Mouse (Mus musculus): Measurements from ENCODE around the gene Ybx1. TPM values are rescaled to one million over a fixed set of nuclear protein-coding genes. Genes with fewer than 3 reads are reported as not detected.
A peak's percentile ranks its signal among the peaks of the same experiment; 100 is the strongest.

Gene Ybx1
- polyA plus RNA-seq, 1 experiment from 2014 or later, result 346 TPM

DNA sequence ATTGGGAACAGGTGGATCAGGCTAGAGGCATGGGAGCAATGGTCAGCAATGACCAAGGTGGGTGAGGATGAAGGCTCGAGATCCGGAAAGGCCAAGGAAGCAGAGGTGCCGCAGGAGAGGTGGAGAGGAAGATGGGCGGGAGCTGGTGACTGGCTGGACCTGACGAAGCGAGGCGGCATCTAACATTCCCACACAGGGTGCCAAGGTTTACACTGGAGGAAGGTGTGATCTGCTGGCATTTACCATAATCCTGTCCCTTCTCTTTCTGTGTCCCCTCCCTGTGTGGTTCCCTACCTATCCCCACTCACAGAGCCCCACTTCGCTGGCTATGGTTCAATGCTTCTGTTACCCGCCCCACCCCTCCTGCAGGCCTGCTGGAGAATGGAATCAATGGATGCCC is 48.4 kb downstream of the Ybx1 start:
- Histone ChIP-seq H3K4me3 (replicated peaks; ENCODE audit: low read length) (no peak overlapping the region), H3K4me2 (ENCODE audit: low read depth, low read length) (no peak overlapping the region), H3K9ac (ENCODE audit: low read length) (no peak overlapping the region), H3K27me3 (ENCODE audit: control insufficient read depth, insufficient read depth, low read length) (no peaks in the 10 kb centered on the region), H3K4me1 (ENCODE audit: control insufficient read depth, insufficient read depth, low read length) (peaks cover 6% of the 10 kb centered on the region), H3K9me3 (replicated peaks; ENCODE audit: control insufficient read depth, low read length) (no peaks in the 10 kb centered on the region), H3K36me3 (ENCODE audit: control insufficient read depth, insufficient read depth, low read length) (no peaks in the 10 kb centered on the region), H3K27ac (ENCODE audit: low read length) (no peak overlapping the region)
- ATAC-seq (ENCODE audit: insufficient read depth, low FRiP score), result no peak
- 80% methylated on average over 9 of the region's 9 CpGs for WGBS

DNA sequence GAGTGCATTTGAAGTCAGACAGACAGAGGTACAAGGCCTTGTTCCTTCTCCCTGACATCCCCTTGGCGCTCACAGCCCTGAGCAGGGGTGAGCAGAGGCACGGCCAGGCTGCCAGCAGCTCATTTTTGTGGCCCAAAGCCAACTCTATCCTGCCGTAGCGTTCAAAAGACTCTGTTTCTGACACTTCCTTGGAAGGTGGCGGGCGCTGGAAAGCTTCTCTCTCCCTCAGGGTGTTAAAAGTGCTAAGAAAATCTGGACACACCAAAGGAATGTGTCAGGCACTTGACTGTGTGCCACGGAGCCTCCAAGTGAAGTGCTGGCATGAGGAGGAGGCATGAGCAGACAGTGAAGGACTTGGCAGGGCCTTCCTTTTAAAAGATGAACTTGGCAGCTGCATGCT is 48.8 kb downstream of the Ybx1 start:
- H3K36me3 ChIP-seq (ENCODE audit: control insufficient read depth, insufficient read depth, low read length), result no peaks in the 10 kb centered on the region
- no peaks in the 10 kb centered on the region for H3K27me3 ChIP-seq (ENCODE audit: control insufficient read depth, insufficient read depth, low read length)
- peak; percentile 15; the same call in 1 of the 2 replicates for ATAC-seq (ENCODE audit: insufficient read depth, low FRiP score)
- no peak overlapping the region; the same call in 1 of the 2 replicates for H3K27ac ChIP-seq (ENCODE audit: low read length)
- H3K4me2 ChIP-seq (ENCODE audit: low read depth, low read length), result no peak overlapping the region
- H3K9ac ChIP-seq (ENCODE audit: low read length), result no peak overlapping the region
- no peak overlapping the region for H3K4me3 ChIP-seq (replicated peaks; ENCODE audit: low read length)
- peaks cover 6% of the 10 kb centered on the region for H3K4me1 ChIP-seq (ENCODE audit: control insufficient read depth, insufficient read depth, low read length)
- WGBS, result 60% methylated on average over 7 of the region's 7 CpGs
- no peaks in the 10 kb centered on the region for H3K9me3 ChIP-seq (replicated peaks; ENCODE audit: control insufficient read depth, low read length)

DNA sequence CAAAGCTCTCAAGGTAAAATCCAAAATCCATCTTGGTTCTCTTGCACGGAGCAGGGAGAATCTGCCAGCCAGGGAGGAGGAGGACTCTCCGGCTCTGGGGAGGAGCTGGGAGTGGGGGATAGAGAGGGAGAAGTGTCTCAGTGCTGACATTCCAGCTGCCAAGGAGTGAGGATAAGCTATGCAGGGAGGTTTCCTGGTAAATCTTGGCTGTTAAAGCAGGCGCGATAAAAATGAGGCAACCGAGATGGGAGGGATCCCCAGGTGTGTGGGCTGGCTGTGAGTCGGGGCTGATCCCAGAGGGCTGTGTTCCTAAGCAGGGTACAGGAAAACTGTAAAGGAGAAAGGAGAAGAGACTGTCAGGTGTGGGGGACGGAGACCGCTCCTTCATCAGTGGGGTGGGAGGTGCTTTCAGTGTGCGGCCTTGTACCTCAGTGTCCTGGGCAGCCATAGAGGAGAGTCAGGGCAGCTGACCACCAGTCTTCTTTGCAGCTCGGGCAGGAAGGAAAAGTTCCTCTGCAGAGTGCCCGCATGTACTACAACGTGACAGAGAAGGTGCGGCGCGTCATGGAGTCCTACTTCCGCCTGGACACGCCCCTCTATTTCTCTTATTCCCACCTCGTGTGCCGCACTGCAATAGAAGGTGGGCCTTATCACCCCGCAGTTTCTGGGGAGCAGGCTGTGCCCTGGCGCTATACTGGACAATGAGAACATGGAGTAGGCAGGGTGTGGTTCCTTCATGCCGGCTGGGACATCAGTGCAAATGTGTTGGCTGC is 49.8 kb downstream of the Ybx1 start:
- WGBS, result 70% methylated on average over 22 of the region's 22 CpGs
- no peak overlapping the region for H3K4me2 ChIP-seq (ENCODE audit: low read depth, low read length)
- no peak overlapping the region; the same call in 1 of the 2 replicates for H3K27ac ChIP-seq (ENCODE audit: low read length)
- no peaks in the 10 kb centered on the region for H3K9me3 ChIP-seq (replicated peaks; ENCODE audit: control insufficient read depth, low read length)
- H3K4me3 ChIP-seq (replicated peaks; ENCODE audit: low read length), result no peak overlapping the region
- no peaks in the 10 kb centered on the region for H3K27me3 ChIP-seq (ENCODE audit: control insufficient read depth, insufficient read depth, low read length)
- H3K36me3 ChIP-seq (ENCODE audit: control insufficient read depth, insufficient read depth, low read length), result no peaks in the 10 kb centered on the region
- H3K9ac ChIP-seq (ENCODE audit: low read length), result peak overlapping the region; percentile 7; the same call in 1 of the 2 replicates
- H3K4me1 ChIP-seq (ENCODE audit: control insufficient read depth, insufficient read depth, low read length), result peaks cover 6% of the 10 kb centered on the region
- no peak for ATAC-seq (ENCODE audit: insufficient read depth, low FRiP score)

DNA sequence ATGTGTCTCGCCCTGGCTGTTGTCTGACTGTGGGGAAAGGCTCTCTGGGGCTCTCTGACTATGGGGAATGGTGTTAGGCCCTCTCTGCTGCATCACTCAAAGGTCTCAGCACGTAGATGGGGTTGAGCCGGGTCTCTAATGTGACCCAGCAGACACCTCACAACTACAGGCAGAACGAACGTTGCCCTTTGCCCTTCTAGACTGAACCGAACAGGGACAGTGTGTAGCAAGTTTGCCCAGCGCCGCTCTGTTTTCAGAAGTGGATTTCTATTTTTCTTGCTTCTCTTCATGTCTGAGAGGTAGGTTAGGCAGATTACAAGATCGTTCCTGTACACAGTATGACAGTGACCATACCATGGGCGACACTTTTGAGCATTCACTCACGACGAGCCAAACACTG is 51.8 kb downstream of the Ybx1 start:
- Histone ChIP-seq H3K4me1 (ENCODE audit: control insufficient read depth, insufficient read depth, low read length) (peaks cover 7% of the 10 kb centered on the region), H3K9me3 (replicated peaks; ENCODE audit: control insufficient read depth, low read length) (no peaks in the 10 kb centered on the region), H3K27me3 (ENCODE audit: control insufficient read depth, insufficient read depth, low read length) (no peaks in the 10 kb centered on the region), H3K36me3 (ENCODE audit: control insufficient read depth, insufficient read depth, low read length) (no peaks in the 10 kb centered on the region), H3K4me3 (replicated peaks; ENCODE audit: low read length) (no peak overlapping the region), H3K27ac (ENCODE audit: low read length) (no peak overlapping the region), H3K9ac (ENCODE audit: low read length) (no peak overlapping the region), H3K4me2 (ENCODE audit: low read depth, low read length) (no peak overlapping the region)
- 89% methylated on average over 12 of the region's 12 CpGs for WGBS
- no peak for ATAC-seq (ENCODE audit: insufficient read depth, low FRiP score)

DNA sequence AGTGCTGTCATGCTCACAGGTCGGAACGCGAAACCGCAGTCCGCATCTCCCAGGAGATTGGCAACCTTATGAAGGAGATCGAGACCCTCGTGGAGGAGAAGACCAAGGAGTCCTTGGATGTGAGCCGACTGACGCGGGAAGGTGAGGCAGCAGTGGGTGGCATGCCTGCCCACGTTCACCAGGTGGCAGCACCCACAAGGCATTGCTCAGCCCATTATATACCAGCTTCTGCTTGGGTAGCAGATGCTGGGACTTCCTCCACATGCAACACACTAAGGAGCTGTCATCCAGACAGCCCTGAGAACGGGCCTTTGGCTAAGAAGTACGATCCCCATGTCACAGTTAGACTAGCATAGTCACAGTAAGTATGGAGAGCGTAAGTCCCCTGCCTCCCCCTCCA is 52.7 kb downstream of the Ybx1 start:
- H3K36me3 ChIP-seq (ENCODE audit: control insufficient read depth, insufficient read depth, low read length), result no peaks in the 10 kb centered on the region
- no peak overlapping the region for H3K4me3 ChIP-seq (replicated peaks; ENCODE audit: low read length)
- no peaks in the 10 kb centered on the region for H3K9me3 ChIP-seq (replicated peaks; ENCODE audit: control insufficient read depth, low read length)
- 84% methylated on average over 14 of the region's 14 CpGs for WGBS
- 0 out of 2 replicates have a peak, but pooled peaks cover 5% of the 10 kb centered on the region for H3K4me1 ChIP-seq (ENCODE audit: control insufficient read depth, insufficient read depth, low read length)
- H3K27ac ChIP-seq (ENCODE audit: low read length), result no peak overlapping the region
- no peak overlapping the region for H3K4me2 ChIP-seq (ENCODE audit: low read depth, low read length)
- ATAC-seq (ENCODE audit: insufficient read depth, low FRiP score), result no peak
- no peaks in the 10 kb centered on the region for H3K27me3 ChIP-seq (ENCODE audit: control insufficient read depth, insufficient read depth, low read length)
- H3K9ac ChIP-seq (ENCODE audit: low read length), result no peak overlapping the region

DNA sequence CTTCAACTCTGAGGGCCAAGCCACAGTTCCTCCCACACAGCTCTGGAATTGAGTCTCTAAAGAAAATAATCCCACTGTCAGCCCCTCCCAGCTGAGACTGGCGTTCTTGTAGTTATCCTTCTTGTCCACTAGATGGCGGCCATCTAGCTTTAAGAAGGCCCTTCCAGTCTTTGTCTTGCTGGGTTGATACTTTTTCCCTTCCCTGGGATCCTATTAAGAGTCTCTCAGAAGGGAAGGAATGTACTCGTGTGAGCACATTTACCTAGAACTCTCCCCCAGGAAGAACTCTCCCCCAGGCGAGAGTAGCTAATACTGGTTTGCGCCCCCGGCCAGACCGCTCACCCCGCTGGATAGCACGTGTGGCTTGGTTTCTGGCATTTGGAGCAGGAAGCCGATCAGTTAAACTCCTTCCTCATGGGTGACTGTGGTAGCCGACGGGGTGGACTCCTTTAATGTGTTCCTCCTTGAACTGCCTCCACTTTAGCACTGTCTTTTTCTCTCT is 55.2 kb downstream of the Ybx1 start:
- 32% methylated on average over 12 of the region's 12 CpGs for WGBS
- H3K4me1 ChIP-seq (ENCODE audit: control insufficient read depth, insufficient read depth, low read length), result peaks cover 13% of the 10 kb centered on the region; the same call in 1 of the 2 replicates
- H3K4me2 ChIP-seq (ENCODE audit: low read depth, low read length), result peak overlapping the region; percentile 36; the same call in 1 of the 2 replicates
- H3K9ac ChIP-seq (ENCODE audit: low read length), result peak overlapping the region; percentile 67
- ATAC-seq (ENCODE audit: insufficient read depth, low FRiP score), result peak; percentile 67; the same call in 1 of the 2 replicates
- peak overlapping the region; percentile 11 for H3K4me3 ChIP-seq (replicated peaks; ENCODE audit: low read length)
- no peaks in the 10 kb centered on the region for H3K9me3 ChIP-seq (replicated peaks; ENCODE audit: control insufficient read depth, low read length)
- H3K36me3 ChIP-seq (ENCODE audit: control insufficient read depth, insufficient read depth, low read length), result no peaks in the 10 kb centered on the region
- H3K27ac ChIP-seq (ENCODE audit: low read length), result peak overlapping the region; percentile 49
- H3K27me3 ChIP-seq (ENCODE audit: control insufficient read depth, insufficient read depth, low read length), result no peaks in the 10 kb centered on the region

GRCm38 (mm10) chr4:119238661-119239060 is 55.7 kb downstream of the Ybx1 start:
- no peaks in the 10 kb centered on the region for H3K36me3 ChIP-seq (ENCODE audit: control insufficient read depth, insufficient read depth, low read length)
- H3K27ac ChIP-seq (ENCODE audit: low read length), result peak overlapping the region; percentile 49; the same call in 1 of the 2 replicates
- 68% methylated on average over 3 of the region's 3 CpGs for WGBS

DNA sequence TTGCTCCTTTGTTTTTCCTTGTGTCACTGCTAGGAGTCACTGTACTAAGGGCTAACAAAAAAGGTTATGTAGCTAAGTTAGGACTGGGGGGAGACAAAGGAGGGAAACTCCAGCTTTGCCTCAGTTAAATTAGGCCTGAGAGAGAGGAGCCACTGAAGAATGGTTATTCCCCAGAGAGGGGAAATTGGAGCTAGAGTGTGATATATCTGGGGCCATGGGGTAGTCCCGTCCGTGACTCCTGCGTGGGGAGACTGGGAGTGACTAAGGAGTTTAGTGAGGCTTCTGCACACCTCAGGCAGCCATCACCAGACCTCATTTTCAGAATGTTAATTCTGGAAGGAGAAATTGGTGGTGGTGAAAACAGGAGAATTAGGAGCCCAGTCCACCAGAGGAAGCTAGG is 60.1 kb downstream of the Ybx1 start:
- Histone ChIP-seq H3K27me3 (ENCODE audit: control insufficient read depth, insufficient read depth, low read length) (no peaks in the 10 kb centered on the region), H3K9ac (ENCODE audit: low read length) (peak overlapping the region; percentile 80; the same call in 1 of the 2 replicates), H3K4me2 (ENCODE audit: low read depth, low read length) (peak overlapping the region; percentile 69), H3K36me3 (ENCODE audit: control insufficient read depth, insufficient read depth, low read length) (no peaks in the 10 kb centered on the region), H3K4me3 (replicated peaks; ENCODE audit: low read length) (peak overlapping the region; percentile 87), H3K9me3 (replicated peaks; ENCODE audit: control insufficient read depth, low read length) (no peaks in the 10 kb centered on the region), H3K27ac (ENCODE audit: low read length) (peak overlapping the region; percentile 76; the same call in 1 of the 2 replicates), H3K4me1 (ENCODE audit: control insufficient read depth, insufficient read depth, low read length) (peaks cover 12% of the 10 kb centered on the region; the same call in 1 of the 2 replicates)
- ATAC-seq (ENCODE audit: insufficient read depth, low FRiP score), result no peak
- 71% methylated on average over 3 of the region's 3 CpGs for WGBS

More at GRCm38 (mm10) chr4:119238661-119239060, 55.7 kb downstream of the Ybx1 start:
- no peaks in the 10 kb centered on the region for H3K9me3 ChIP-seq (replicated peaks; ENCODE audit: control insufficient read depth, low read length)
- no peak for ATAC-seq (ENCODE audit: insufficient read depth, low FRiP score)
- H3K9ac ChIP-seq (ENCODE audit: low read length), result no peak overlapping the region
- no peak overlapping the region for H3K4me3 ChIP-seq (replicated peaks; ENCODE audit: low read length)
- H3K27me3 ChIP-seq (ENCODE audit: control insufficient read depth, insufficient read depth, low read length), result no peaks in the 10 kb centered on the region
- H3K4me2 ChIP-seq (ENCODE audit: low read depth, low read length), result no peak overlapping the region
- peaks cover 13% of the 10 kb centered on the region; the same call in 1 of the 2 replicates for H3K4me1 ChIP-seq (ENCODE audit: control insufficient read depth, insufficient read depth, low read length)

DNA sequence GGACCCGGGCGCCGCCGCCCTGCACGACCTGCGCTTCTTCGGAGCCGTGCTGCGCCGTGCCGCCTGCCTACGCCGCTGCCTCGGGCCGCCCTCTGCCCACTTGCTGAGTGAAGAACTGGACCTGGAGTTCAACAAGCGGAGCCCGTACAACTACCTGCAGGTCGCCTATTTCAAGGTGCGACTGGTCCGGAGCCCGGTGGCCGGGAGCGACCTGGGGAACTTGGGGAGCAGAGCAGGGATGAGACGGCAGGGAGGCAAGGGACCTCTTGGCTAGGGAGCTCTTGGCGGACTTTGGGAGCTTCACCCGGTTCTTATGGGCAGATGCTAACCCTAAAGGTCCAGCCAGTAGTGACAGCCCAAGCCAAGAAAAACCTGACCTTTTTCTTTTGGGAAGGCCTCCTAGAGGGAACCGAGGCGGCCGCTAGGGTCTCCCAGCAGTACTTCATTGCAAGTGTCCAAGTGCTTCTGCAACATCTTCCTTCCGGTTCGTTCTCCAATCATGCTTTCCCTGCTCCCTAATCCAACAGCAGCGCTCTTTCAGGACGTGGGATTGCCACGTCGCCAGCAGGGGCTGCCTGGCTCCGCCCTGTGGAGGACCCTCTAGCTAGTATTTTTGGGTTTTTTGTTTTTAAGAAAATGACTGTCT is 61.0 kb downstream of the Ybx1 start:
- Histone ChIP-seq H3K27ac (ENCODE audit: low read length) (peak overlapping the region; percentile 76), H3K9me3 (replicated peaks; ENCODE audit: control insufficient read depth, low read length) (no peaks in the 10 kb centered on the region), H3K36me3 (ENCODE audit: control insufficient read depth, insufficient read depth, low read length) (no peaks in the 10 kb centered on the region), H3K27me3 (ENCODE audit: control insufficient read depth, insufficient read depth, low read length) (no peaks in the 10 kb centered on the region), H3K4me1 (ENCODE audit: control insufficient read depth, insufficient read depth, low read length) (peaks cover 11% of the 10 kb centered on the region; the same call in 1 of the 2 replicates), H3K4me3 (replicated peaks; ENCODE audit: low read length) (peak overlapping the region; percentile 87), H3K4me2 (ENCODE audit: low read depth, low read length) (peak overlapping the region; percentile 69), H3K9ac (ENCODE audit: low read length) (peak overlapping the region; percentile 80)
- peak; percentile 39 for ATAC-seq (ENCODE audit: insufficient read depth, low FRiP score)
- under 1% methylated on average over 36 of the region's 36 CpGs for WGBS
